Mouse (Mus musculus) E14TG2a.4 (cell line): Measurements from ENCODE around the gene Cemip2.

ENCODE experiments used
- H3K27me3 ChIP-seq: 2 replicates; pipeline ENCODE4 v1.6.1; 2014; ENCODE audit warnings: low read length, control low read depth; ENCODE audit not compliant: insufficient read depth
- H3K36me3 ChIP-seq: 2 replicates; pipeline ENCODE4 v1.6.1; 2014; ENCODE audit warnings: low read length, control low read depth; ENCODE audit not compliant: insufficient read depth
- H3K4me1 ChIP-seq: replicated peaks from 2 replicates; pipeline ENCODE4 v1.6.1; 2014; ENCODE audit warnings: low read depth, low read length, control low read depth
- H3K4me3 ChIP-seq: replicated peaks from 2 replicates; pipeline ENCODE4 v1.5.1; 2014; ENCODE audit warnings: mild to moderate bottlenecking, low read length
- H3K9me3 ChIP-seq: 2 replicates; pipeline ENCODE4 v1.6.1; 2014; ENCODE audit warnings: low read length, control low read depth
- CTCF ChIP-seq: conservative IDR thresholded peaks from 2 replicates; pipeline ENCODE4 v1.5.1; 2014; ENCODE audit warnings: low read length
- NANOG ChIP-seq: IDR thresholded peaks from 2 replicates; pipeline ENCODE4 v1.6.1; 2014; ENCODE audit warnings: borderline replicate concordance, low read length, mixed read lengths
- POU5F1 ChIP-seq: IDR thresholded peaks from 2 replicates; pipeline ENCODE4 v1.6.1; 2014; ENCODE audit warnings: low read length, borderline replicate concordance

The Cemip2 gene

GRCm38 (mm10) chr19:21825128-21825885 lies 47.2 kb downstream of the Cemip2 start:
- Histone ChIP-seq H3K9me3 (no peaks in the 10 kb centered on the region), H3K4me1 (peaks cover 25% of the 10 kb centered on the region), H3K4me3 (no peak overlapping the region), H3K27me3 (no peaks in the 10 kb centered on the region), H3K36me3 (peaks cover 94% of the 10 kb centered on the region)
- no peak for TF ChIP-seq POU5F1
- no peak for TF ChIP-seq CTCF
- TF ChIP-seq NANOG: no peak

GRCm38 (mm10) chr19:21833416-21833992 lies 55.4 kb downstream of the Cemip2 start:
- H3K4me3 ChIP-seq: no peak overlapping the region
- no peaks in the 10 kb centered on the region for H3K27me3 ChIP-seq
- TF ChIP-seq CTCF (no peak), NANOG (no peak), POU5F1 (no peak)
- peaks cover 4% of the 10 kb centered on the region for H3K4me1 ChIP-seq
- H3K36me3 ChIP-seq: peaks cover 99% of the 10 kb centered on the region
- peaks cover 3% of the 10 kb centered on the region; the same call in 1 of the 2 replicates for H3K9me3 ChIP-seq

GRCm38 (mm10) chr19:21834952-21835351 lies 56.8 kb downstream of the Cemip2 start:
- Histone ChIP-seq H3K36me3 (peaks cover 96% of the 10 kb centered on the region), H3K27me3 (no peaks in the 10 kb centered on the region), H3K4me1 (peaks cover 4% of the 10 kb centered on the region), H3K9me3 (peaks cover 3% of the 10 kb centered on the region; the same call in 1 of the 2 replicates), H3K4me3 (no peak overlapping the region)
- TF ChIP-seq CTCF (no peak), NANOG (no peak), POU5F1 (no peak)

GRCm38 (mm10) chr19:21850721-21851120 lies 72.6 kb downstream of the Cemip2 start:
- peaks cover 88% of the 10 kb centered on the region for H3K36me3 ChIP-seq
- TF ChIP-seq CTCF (no peak), POU5F1 (no peak), NANOG (no peak)
- no peaks in the 10 kb centered on the region for H3K27me3 ChIP-seq
- no peak overlapping the region for H3K4me3 ChIP-seq
- H3K9me3 ChIP-seq: no peaks in the 10 kb centered on the region
- H3K4me1 ChIP-seq: peaks cover 27% of the 10 kb centered on the region

- Histone ChIP-seq H3K36me3 (peaks cover 91% of the 10 kb centered on the region), H3K9me3 (no peaks in the 10 kb centered on the region), H3K4me1 (peaks cover 47% of the 10 kb centered on the region), H3K4me3 (no peak overlapping the region), H3K27me3 (no peaks in the 10 kb centered on the region)
- TF ChIP-seq POU5F1 (no peak), CTCF (no peak), NANOG (no peak)
Measured at GRCm38 (mm10) chr19:21854526-21855228, 76.5 kb downstream of the Cemip2 start.

GRCm38 (mm10) chr19:21855421-21856128 lies 77.4 kb downstream of the Cemip2 start:
- Histone ChIP-seq H3K4me3 (no peak overlapping the region), H3K36me3 (peaks cover 88% of the 10 kb centered on the region), H3K9me3 (no peaks in the 10 kb centered on the region), H3K27me3 (no peaks in the 10 kb centered on the region), H3K4me1 (peaks cover 51% of the 10 kb centered on the region)
- TF ChIP-seq POU5F1: no peak
- TF ChIP-seq CTCF: no peak
- no peak for TF ChIP-seq NANOG

GRCm38 (mm10) chr19:21858846-21859521 lies 80.8 kb downstream of the Cemip2 start:
- Histone ChIP-seq H3K9me3 (no peaks in the 10 kb centered on the region), H3K4me1 (peaks cover 38% of the 10 kb centered on the region), H3K36me3 (peaks cover 61% of the 10 kb centered on the region), H3K4me3 (no peak overlapping the region), H3K27me3 (no peaks in the 10 kb centered on the region)
- TF ChIP-seq POU5F1: no peak
- no peak for TF ChIP-seq CTCF
- TF ChIP-seq NANOG: no peak

GRCm38 (mm10) chr19:21860132-21860531 lies 82.0 kb downstream of the Cemip2 start:
- TF ChIP-seq CTCF (no peak), NANOG (no peak), POU5F1 (no peak)
- no peak overlapping the region for H3K4me3 ChIP-seq
- peaks cover 32% of the 10 kb centered on the region for H3K4me1 ChIP-seq
- H3K27me3 ChIP-seq: no peaks in the 10 kb centered on the region
- no peaks in the 10 kb centered on the region for H3K9me3 ChIP-seq
- peaks cover 50% of the 10 kb centered on the region for H3K36me3 ChIP-seq
